Mouse (Mus musculus) testis, adult 2 months (tissue): ENCODE data around the gene Phf10.

ENCODE experiments used
- CTCF ChIP-seq: fragments of 200-500 bp; IDR thresholded peaks from 2 replicates; pipeline ENCODE4 v1.5.1; 2012; ENCODE audit warnings: low read depth, mild to moderate bottlenecking, inconsistent platforms, low read length, moderate library complexity; ENCODE audit not compliant: control insufficient read depth, insufficient read depth, insufficient replicate concordance
- POLR2A ChIP-seq: fragments of 200-500 bp; IDR thresholded peaks from 2 replicates; pipeline ENCODE4 v1.6.1; 2012; ENCODE audit warnings: low read depth, mild to moderate bottlenecking, inconsistent platforms, low read length, moderate library complexity; ENCODE audit not compliant: control insufficient read depth

- TF ChIP-seq CTCF (no peak), POLR2A (no peak)
Observed at GRCm38 (mm10) chr17:14928631-14929030, 32.4 kb downstream of the Phf10 start.
